Mouse (Mus musculus) layer of hippocampus, adult 9-10 months (tissue): ENCODE measurements at regions not wholly inside any gene's neighbourhood (a gene's known extent, or its start where the extent isn't known, plus 50 kb on each side); places are given as distances from the start of the nearest gene placed in this dataset.
A peak's percentile ranks its signal among the peaks of the same experiment; 100 is the strongest.
"Not testable (repeated sequence)": the region's sequence is repeated elsewhere in the genome, so short reads cannot be mapped to it uniquely, and the experiment has no call there.

Experiments
- DNase-seq: peaks from one replicate; pipeline ENCODE4 v3.0.0; 2022; ENCODE audit warnings: low spot score

DNA sequence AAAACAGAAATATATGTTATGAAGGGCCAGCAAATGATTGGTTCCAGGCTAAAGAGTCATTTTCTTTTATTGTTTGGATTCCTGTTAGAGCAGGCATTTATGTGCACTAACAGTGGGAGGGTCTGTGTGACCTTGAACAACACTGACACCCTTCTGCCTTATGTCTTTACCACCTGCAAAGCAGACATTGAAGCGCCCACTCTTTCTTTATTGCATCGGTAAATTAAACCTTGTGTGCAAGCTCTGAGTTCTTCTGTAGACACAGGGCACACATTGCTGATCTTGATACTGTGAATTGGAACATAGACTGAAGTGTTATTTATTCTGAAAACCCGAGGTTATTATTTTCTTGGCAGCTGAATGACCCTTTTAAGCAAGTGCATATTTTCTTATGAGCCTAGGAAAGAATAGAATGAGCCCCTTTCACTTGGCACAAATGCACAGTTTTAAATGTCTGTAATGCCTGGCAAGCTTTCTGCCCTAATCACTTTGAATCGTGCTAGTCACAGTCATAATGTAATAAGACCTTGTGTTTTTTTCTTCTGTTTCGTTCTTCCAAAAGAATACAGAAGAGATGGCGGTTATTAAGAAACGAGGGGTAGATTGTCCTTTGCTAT, 125.1 kb upstream of the Cobl start:
- no peak for DNase-seq

DNA sequence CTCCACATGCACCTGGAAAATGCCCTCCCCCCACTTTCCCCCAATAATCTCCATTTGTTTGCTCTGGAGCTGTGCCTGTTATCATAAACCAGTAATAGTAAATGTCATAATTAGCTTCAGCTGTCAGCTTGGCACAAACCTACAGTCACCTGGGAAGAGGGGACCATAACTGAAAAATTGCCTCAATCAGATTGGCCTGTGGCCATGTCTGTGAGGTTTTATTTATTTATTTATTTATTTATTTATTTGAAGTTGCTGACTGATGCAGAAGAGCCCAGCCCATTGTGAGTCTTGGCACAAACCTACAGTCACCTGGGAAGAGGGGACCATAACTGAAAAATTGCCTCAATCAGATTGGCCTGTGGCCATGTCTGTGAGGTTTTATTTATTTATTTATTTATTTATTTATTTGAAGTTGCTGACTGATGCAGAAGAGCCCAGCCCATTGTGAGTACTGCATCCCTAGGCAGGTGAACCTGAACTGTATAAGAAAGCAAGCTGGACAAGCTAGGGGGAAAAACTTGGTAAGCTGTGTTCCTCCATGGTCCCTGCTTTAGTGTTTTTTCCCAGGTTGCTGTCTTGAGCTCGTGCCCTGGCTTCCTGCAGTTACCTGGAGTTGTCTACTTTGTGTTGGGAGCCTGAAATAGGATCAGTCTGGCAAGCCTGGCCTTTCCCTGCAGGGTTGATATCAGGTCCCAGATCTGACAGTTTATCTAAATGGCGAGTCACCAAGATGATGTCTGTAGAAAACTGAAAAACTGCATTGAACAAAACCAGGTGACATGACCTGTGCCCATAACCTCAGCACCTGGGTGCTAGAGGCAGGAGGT, 120.3 kb upstream of the Cobl start:
- DNase-seq: not testable (repeated sequence)

DNA sequence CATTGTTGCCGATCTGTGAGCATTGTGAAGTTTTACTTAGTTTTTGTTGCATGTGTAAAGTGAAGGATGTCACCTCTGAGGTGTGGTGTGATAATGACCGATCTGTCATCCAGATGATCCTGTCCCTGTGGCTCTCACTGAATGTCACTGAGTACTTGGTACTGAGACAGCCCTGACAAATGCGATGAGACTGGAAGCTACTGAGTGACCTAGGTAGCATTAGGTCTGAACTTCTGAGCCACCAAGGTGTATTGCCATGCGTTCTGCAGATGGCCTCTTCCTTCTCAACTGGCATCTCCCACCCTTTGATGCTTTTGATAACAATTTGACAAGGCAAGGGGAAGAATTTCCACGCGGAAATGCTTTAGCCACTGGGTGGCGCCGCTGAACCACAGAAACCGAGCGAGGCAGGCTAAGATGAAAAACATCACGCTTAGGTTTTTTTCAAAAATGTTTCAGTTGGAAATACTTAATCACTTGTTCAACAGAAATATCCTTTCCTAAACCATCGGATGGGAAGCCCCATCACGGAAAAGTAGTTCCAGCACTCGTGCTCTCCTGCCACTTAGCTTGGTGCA, 114.3 kb upstream of the Cobl start:
- peak; percentile 51 for DNase-seq

DNA sequence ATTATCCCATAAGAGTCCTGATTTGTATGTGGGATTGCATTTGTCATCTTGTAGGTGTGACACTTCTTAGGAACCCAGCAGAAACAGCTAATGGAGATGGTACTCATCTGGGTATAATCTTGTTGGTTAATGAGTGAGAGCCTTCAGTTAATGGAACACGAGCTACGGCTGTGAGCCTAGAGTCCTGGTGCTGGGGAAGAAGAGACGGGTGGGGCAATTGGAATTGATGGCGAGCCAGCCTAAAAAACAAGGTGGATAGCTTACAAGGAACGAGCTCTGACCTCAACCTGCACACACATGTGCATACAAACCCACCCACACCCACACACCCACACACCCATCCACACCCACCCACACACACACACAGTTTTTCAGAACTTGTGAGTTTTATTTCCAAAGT, 94.9 kb upstream of the Cobl start:
- no peak for DNase-seq

DNA sequence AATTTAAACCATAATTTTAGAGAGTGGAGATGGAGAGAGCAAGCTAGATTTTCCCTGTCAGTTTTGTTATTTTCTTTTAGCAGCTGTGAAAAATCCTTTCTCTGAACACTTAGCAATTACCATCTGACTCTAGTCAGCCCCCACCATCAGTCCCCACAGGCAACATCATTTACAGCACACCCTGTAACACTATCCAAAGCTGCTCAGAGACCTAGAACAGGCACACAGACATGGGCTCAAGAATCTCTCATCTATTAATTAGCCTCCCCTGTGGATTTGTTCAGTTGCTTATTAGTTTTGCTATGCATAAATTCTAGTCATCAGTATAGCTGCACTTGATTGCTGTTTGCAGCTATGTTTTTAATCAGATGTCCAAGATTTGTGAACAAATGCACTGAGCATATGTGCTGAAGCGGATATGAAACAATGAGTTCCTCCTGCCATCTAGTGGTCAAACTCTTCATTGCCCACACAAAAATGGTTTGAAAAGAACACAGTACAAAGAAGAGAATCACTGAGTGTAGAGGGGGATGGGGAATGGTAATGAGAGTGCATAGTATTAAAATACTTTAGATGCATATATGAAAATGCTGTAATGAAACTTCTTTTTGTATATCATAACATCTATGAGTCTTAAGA, 94.4 kb upstream of the Cobl start:
- DNase-seq: peak; percentile 82

DNA sequence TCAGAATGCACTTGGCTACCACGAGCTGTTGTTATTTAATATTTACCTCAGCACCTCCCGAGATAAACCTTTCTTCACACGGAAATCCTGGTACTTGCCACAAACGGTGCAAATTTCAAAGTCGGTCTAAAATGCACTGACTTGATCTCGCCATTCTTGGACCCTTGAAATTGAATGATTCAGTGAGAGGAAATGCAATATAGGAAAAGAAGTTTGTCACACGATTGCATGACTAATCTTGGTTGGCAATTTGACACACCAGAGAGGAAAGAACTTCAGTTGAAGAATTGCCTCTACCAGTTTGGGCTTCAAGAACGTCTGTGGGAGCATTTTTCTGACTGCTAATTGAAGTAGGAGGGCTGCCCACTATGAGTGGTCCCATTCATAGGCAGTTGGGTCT, 93.4 kb upstream of the Cobl start:
- no peak for DNase-seq

DNA sequence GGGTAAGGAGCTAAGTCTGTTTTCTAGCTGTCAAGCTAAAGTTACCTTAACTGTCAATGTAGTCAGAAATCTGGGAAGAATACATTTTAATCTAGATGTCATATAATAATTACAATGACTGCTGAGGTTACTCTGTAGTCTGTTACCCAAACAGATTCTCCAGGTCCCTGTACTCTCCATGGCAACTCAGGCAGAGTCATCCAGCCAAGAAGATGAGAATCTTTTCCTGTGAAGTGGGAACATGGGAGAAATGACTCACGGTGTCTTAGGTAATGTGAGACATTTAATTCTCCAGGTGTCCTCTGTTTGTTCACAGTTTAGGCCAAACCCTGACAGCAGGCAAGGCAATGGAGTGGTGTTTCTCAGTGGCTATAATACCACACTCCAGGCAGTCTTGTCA, 81.0 kb upstream of the Cobl start:
- DNase-seq: no peak

DNA sequence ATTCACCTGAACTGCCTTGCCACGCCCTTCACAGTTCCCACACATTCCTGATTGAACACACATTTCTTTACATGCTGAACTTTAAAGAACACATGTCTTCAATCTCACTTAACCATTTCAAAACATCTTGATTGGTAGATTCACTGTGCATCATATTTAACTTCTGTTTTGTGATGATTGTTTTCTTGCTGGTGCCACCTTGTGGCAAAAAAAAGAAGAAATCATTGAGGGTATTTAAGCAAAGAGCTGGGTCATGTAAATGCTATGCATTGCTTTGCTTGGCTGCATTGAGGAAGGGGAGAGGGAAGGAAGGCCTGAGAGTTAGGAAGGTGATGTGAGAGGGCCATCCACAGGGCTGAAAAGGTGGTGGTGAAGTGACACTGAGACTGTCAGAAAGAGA, 78.3 kb upstream of the Cobl start:
- no peak for DNase-seq

DNA sequence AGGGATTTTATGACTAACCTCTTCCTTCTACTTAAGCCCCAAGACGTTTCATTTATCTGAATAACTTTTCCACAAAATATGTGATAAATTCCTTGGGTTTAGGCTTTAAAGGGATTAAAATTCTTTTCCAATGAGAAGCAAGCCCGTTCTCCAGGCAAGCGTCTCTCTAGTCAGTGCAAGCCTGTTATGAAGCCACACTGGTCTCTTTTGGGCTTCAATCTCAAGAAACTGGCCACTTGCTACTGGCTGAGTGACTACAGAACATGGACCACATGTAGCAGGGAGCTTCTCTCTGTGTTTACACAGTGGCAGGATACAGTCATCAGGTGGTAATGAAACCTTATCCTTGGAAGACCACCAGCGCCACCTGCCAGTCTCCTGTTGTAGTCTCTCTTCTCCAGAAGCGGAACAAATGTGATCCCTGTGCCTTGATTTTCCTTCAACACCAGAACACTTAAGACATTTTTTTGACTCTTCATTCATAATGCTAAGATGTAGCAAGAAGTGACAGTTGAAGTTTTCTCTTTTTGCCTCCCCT, 75.6 kb upstream of the Cobl start:
- no peak for DNase-seq

DNA sequence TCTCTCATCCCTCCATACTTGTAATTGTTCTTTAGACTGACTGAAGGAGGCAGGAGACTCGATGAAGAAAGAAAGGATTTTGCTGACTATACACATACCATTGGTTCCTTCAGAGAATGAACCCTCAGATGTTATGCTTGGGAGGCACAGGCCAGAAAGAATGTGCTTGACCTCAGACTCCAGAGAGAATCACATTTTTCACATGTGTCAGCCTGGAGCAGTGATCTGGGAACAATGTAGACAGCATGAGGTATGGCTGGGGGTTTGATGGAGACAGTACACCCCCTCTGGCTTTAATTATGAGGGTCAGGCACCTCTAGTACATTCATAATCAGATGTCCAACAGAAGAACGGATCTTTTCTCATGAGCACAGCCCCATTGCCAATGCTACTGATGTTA, 70.3 kb upstream of the Cobl start:
- DNase-seq: no peak

DNA sequence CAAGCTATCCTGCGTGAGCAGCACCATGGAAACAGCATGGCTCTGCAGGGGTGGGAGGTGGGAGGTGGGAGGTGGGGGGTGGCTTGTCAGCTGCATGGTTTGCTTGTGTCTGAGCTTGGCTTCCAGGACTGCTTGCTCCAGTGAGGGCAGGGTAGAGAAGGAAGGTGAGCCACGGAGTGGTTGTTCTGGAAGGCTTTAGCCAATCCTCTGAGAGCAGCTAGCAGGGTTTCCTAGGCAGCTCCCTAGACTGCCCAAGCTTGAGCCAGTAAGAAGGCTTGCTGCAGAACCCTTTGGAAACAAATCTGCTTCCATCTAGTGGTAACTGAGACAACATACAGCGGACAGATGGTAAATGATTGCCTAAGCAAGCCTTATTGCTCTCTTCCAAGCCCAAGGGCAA, 67.5 kb upstream of the Cobl start:
- DNase-seq: peak; percentile 53

DNA sequence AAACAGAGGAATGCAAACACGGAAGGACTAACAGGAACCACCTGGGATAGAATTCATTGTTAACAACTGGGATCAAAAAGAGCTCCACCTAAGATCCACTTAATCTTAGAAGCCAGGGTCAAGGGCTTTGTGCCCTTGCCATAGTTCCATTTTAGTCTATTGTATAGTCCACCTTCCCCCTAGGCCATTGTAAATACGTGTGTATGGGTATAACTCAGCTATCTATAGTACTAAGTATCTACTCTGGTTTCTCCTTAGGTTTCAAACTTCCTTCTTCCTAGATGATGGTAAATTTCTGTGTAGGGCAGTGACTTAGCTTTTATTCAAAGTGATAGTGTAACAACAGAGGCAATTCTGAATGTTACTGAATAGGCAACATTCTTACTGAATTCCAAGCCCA, 57.3 kb upstream of the Cobl start:
- DNase-seq: not testable (repeated sequence)

DNA sequence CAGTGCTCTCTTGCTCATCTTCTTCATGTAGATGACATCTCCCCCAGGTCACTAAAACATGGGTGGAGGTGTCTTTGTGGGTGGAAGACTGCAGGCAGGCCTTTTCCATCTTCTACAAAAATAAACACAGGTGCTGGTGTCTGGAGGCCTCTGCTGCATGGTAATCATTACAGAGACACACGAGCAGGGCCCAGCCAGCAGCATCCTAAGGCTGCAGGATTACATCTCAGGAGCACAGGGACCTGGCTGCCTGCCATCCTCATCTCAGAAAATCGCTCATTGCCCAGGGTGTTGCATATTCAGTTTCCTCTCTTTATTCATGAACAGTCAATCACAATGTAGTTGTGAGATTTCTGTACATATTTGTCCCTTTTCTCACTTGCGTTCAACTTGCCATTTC, 56.5 kb upstream of the Cobl start:
- DNase-seq: no peak

DNA sequence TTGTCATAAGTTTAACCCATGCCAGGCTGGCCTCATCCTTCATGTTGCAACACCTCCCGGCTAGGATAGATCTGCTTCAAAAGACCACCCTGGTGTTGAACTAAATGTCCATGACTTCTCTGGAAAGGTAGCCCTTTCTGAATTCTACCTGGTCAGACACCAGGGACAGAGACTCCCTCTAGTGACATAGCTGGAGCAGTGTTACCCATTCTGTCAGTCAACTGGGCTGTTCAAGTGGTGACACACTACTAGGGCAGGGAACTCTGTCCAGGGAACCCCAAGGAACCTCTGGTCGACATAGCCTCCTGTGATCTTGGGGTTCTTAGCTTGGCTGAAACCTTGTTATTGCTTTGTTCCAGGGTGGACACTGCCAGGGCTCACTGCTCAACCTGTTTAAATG, 51.6 kb upstream of the Cobl start:
- no peak for DNase-seq
